Mouse (Mus musculus) cortical plate, adult 2 months (tissue): ENCODE results near the gene Cited1. TPM values are rescaled to one million over a fixed set of nuclear protein-coding genes. Genes with fewer than 3 reads are reported as not detected.
A peak's percentile ranks its signal among the peaks of the same experiment; 100 is the strongest.
"Not testable (repeated sequence)": the region's sequence is repeated elsewhere in the genome, so short reads cannot be mapped to it uniquely, and the experiment has no call there.

Source experiments
- H3K27ac ChIP-seq: fragments of 200-500 bp; 2 replicates; pipeline ENCODE4 v1.5.1; 2012; ENCODE audit warnings: low read length, control low read depth, inconsistent platforms; ENCODE audit not compliant: insufficient read depth
- H3K4me1 ChIP-seq: fragments of 200-500 bp; 2 replicates; pipeline ENCODE4 v1.6.1; 2011; ENCODE audit warnings: low read length; ENCODE audit not compliant: control insufficient read depth, insufficient read depth
- H3K4me3 ChIP-seq: fragments of 200-500 bp; 2 replicates; pipeline ENCODE4 v1.5.1; 2011; ENCODE audit warnings: mild to moderate bottlenecking, low read length, control low read depth; ENCODE audit not compliant: insufficient read depth
- CTCF ChIP-seq: fragments of 200-500 bp; IDR thresholded peaks from 2 replicates; pipeline ENCODE4 v1.5.1; 2011; ENCODE audit warnings: mild to moderate bottlenecking, control low read depth, low read length; ENCODE audit not compliant: insufficient read depth; ENCODE audit errors: extremely low read depth
- POLR2A ChIP-seq: fragments of 200-500 bp; IDR thresholded peaks from 2 replicates; pipeline ENCODE4 v1.6.1; 2011; ENCODE audit warnings: mild to moderate bottlenecking, low read length, control low read depth; ENCODE audit not compliant: insufficient read depth; ENCODE audit errors: extremely low read depth
- polyA plus RNA-seq: library from polyadenylated mRNA; depleted of rRNA; stranded (reverse); fragments of >200 nt; gene quantifications from 2 replicates; pipeline ENCODE4 v1.2.3, GENCODE M21; 2012; rRNA removed

The Cited1 gene
- polyA plus RNA-seq, 1 experiment: 5.3 TPM

DNA sequence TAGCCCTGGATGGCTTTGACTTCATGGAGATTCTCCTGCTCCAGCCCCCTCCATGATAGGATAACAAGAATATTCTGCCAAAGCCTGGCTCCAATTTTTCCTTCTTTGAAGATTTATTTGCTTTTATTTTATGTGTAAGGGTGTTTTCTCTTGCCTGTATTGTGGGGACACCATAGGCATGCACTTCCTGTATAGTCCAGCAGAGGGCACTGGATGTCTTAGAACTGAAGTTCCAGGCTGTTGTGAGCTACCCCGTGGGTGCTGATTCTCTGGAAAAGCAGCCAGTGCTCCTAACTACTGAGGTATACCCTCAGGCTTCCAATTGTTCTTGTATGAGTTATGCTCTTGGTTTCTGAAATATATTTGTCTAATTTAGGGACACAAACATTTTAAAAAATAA, 32.9 kb downstream of the Cited1 start:
- Histone ChIP-seq H3K27ac (no peak overlapping the region), H3K4me3 (no peak overlapping the region), H3K4me1 (no peaks in the 10 kb centered on the region)
- TF ChIP-seq POLR2A: no peak
- TF ChIP-seq CTCF: peak; percentile 26; the same call in 1 of the 2 replicates

DNA sequence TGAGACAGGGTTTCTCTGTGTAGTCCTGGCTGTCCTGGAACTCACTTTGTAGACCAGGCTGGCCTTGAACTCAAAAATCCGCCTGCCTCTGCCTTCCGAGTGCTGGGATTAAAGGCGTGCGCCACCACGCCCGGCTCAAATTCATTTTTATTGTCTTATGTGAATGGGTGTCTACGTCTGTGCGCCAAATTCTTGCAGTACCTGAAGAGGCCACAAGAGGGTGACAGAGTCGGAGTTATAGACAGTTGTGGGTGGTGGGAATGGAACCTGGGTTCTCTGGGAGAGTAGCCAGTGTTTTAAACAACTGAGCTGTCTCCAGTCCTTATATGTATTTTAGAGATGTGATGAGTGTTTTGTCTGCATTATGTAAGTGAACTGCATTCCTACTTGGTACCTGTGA, 36.6 kb downstream of the Cited1 start:
- H3K4me1 ChIP-seq, H3K27ac ChIP-seq, H3K4me3 ChIP-seq: not testable (repeated sequence)
- 0 out of 2 replicates have a peak, but pooled peaks have one; percentile 10 for TF ChIP-seq CTCF

Other genes starting within 250 kb of the Cited1 start
- gene Rtl5, start 180.9 kb downstream of the Cited1 start, polyA plus RNA-seq: 16.2 and 17.2 TPM in 2 replicates
- gene Pin4, start 132.7 kb downstream of the Cited1 start, polyA plus RNA-seq: 46.0 and 46.5 TPM in 2 replicates
- 0.08 and 0.10 TPM in 2 replicates for gene Ercc6l, start 95.1 kb downstream of the Cited1 start, polyA plus RNA-seq
- 561 and 563 TPM in 2 replicates for gene Rps4x, start 62.8 kb downstream of the Cited1 start, polyA plus RNA-seq